Mouse (Mus musculus) limb, embryonic 10.5 days (tissue): ENCODE data around the gene Lipe. TPM values are rescaled to one million over a fixed set of nuclear protein-coding genes. Genes with fewer than 3 reads are reported as not detected.
A peak's percentile ranks its signal among the peaks of the same experiment; 100 is the strongest.

Experiments used
- DNase-seq: peaks from one replicate; pipeline ENCODE4 v3.0.0-alpha.2; 2017; ENCODE audit warnings: low spot score
- H3K27ac ChIP-seq: fragments of 300-500 bp; sonication (generic); 2 replicates; pipeline ENCODE4 v1.5.1; 2016; ENCODE audit warnings: mild to moderate bottlenecking
- H3K27me3 ChIP-seq: fragments of 300-500 bp; sonication (generic); 2 replicates; pipeline ENCODE4 v1.6.1; 2016; ENCODE audit warnings: low read depth, mild to moderate bottlenecking; ENCODE audit not compliant: poor library complexity, severe bottlenecking
- H3K36me3 ChIP-seq: fragments of 300-500 bp; sonication (generic); 2 replicates; pipeline ENCODE4 v1.6.1; 2016; ENCODE audit warnings: mild to moderate bottlenecking, moderate library complexity
- H3K4me1 ChIP-seq: fragments of 300-500 bp; sonication (generic); 2 replicates; pipeline ENCODE4 v1.6.1; 2016
- H3K4me3 ChIP-seq: fragments of 300-500 bp; sonication (generic); 2 replicates; pipeline ENCODE4 v1.5.1; 2016; ENCODE audit warnings: mild to moderate bottlenecking, moderate library complexity
- H3K9me3 ChIP-seq: fragments of 300-500 bp; sonication (generic); replicated peaks from 2 replicates; pipeline ENCODE4 v1.6.1; 2016; ENCODE audit warnings: mild to moderate bottlenecking
- WGBS: fragments of 180-500 bp; shearing (Covaris S2); methylation state at CpG from one replicate; pipeline ENCODE4 v1.1.7; 2016; 5-methylcytosine and 5-hydroxymethylcytosine counted together
- polyA plus RNA-seq: library from polyadenylated mRNA; unstranded; fragments of >200 nt; fragmentation: Nextera tagmentation; extraction: Ambion mirVana; gene quantifications from 2 replicates; pipeline ENCODE4 v1.2.1, GENCODE M21; 2016

Gene Lipe
- polyA plus RNA-seq: 8.4 and 8.9 TPM in 2 replicates

DNA sequence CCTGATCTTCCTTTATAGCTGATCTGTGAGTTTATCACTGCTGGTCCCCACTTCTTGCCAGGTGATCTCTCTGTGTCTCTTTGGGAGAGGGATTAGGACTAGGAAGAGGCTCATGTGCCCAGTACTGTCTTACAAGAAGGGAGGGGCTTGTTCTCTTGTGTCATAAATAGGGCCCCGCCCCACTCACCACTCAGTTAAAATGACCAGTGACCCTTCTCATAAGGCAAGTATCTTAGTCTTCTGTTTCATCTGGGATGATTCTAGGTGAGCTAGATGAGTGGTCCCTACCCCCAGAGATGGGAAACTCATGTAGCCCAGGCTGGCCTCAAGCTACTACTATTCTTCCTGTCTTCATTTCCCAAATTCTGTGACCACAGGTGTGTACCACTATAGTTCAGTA lies at the start of gene Lipe:
TSS of gene Lipe (minus strand) at position 101 of the 400 bp plus-strand sequence.
- Histone ChIP-seq H3K27ac (peak within 1 kb of the TSS; percentile 31; the same call in 1 of the 2 replicates), H3K4me1 (peaks cover 69% of the 10 kb centered on the region), H3K9me3 (no peaks in the 10 kb centered on the region), H3K27me3 (0 out of 2 replicates have a peak, but pooled peaks cover 8% of the 10 kb centered on the region), H3K36me3 (no peaks in the 10 kb centered on the region), H3K4me3 (no peak within 1 kb of the TSS)
- DNase-seq: no peak
- WGBS: 92% methylated on average over 1 of the region's 1 CpGs

DNA sequence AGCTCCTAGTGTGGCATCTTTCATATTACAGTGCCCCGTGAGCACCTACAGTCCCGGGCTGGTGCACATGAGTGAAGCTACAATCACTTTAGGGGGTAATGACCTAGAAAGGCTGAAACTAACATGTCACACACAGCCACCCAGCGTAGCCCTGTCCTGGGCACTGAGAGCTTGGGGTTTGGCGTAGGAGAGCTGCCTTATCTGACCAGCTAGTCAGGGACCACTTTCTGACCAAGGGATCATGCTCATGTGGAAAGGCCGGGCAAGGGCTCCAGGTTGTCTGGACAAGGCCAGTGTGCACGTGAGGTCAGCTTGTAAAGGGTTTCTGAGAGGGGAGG lies 42.3 kb upstream of the Lipe start:
- 91% methylated on average over 6 of the region's 6 CpGs for WGBS

DNA sequence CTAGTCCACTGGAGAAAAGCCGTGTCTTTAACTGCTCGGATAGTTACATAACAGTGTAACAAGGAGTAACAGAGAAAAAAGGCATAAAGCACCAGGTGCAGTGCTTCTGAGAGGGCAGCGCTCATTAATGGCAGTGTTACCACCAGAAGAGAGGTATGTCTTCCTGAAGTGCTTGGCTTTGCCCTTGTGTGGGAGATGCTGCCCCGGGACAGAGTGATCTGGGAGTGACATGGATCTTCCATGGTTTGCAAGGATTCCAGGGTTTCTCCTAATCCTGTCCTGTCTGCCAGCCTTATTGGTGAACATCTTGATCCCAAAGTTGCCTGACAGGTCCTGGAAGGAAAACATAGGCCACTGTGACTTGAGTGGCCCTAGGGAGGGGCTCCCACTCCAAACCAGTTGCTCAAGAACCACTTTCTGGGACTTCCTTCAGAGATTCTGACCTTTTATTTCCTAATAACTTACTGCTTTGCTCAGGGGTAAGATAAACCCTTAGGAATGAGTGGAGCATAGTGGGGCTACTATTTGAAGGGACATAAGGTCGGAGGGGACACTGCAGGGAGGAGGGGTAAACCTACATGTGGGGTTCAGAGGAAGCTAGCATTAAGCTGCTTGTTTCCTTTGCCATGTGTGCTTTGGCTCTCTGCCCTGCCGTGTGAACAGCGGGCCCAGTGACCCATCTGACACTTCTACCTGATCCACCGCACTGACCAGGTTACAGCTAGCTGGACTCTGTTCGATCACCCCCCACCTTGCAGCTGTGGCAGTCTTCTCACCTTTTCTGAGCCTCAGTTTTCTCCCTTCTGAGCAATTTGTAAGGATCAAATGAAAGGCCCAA lies 41.7 kb upstream of the Lipe start:
- no peak overlapping the region for H3K27ac ChIP-seq
- H3K4me1 ChIP-seq: no peaks in the 10 kb centered on the region
- no peaks in the 10 kb centered on the region for H3K36me3 ChIP-seq
- WGBS: 88% methylated on average over 9 of the region's 9 CpGs
- H3K9me3 ChIP-seq: no peaks in the 10 kb centered on the region
- DNase-seq: no peak
- H3K4me3 ChIP-seq: no peak overlapping the region
- H3K27me3 ChIP-seq: no peaks in the 10 kb centered on the region

More for the DNA sequence above, 42.3 kb upstream of the Lipe start:
- Histone ChIP-seq H3K36me3 (no peaks in the 10 kb centered on the region), H3K4me1 (no peaks in the 10 kb centered on the region), H3K9me3 (no peaks in the 10 kb centered on the region), H3K4me3 (no peak overlapping the region), H3K27ac (no peak overlapping the region), H3K27me3 (no peaks in the 10 kb centered on the region)
- DNase-seq: no peak

DNA sequence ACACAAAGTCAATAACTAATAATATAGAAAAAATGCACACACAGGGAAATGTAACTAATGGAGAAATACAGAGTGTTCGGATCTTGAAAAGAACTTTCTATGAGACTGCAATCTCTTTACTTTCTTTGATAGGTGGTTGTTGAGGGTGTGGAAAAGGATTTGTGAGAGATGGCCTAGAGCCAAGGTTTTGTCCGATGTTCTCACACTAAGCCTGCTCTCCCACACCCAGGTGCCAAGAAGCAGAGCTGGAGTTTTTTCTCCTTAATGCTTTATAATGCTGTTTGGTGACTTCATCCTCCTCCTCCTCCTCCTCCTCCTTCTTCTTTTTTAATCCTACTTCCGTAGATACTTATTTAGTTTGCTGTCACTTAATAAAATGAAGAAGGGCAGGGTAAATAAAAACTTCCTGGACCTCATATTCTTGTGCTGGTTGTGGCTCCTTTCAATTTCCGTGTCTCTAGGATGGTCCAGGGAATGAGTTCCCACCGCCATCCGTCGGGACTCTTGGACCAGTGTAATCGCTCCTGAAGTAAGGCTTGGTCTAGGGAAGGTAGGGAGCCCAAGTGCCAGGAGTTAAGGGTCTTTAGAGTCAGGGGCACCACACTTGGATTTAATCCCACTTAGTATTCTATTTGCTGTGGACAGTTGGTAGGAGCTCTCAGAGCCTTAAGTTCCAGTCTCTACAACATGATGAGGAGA lies 40.8 kb upstream of the Lipe start:
- 90% methylated on average over 8 of the region's 8 CpGs for WGBS
- H3K27me3 ChIP-seq: no peaks in the 10 kb centered on the region
- no peak overlapping the region for H3K4me3 ChIP-seq
- no peaks in the 10 kb centered on the region for H3K36me3 ChIP-seq
- no peak for DNase-seq
- no peaks in the 10 kb centered on the region for H3K9me3 ChIP-seq
- no peak overlapping the region for H3K27ac ChIP-seq
- H3K4me1 ChIP-seq: 0 out of 2 replicates have a peak, but pooled peaks cover 2% of the 10 kb centered on the region

DNA sequence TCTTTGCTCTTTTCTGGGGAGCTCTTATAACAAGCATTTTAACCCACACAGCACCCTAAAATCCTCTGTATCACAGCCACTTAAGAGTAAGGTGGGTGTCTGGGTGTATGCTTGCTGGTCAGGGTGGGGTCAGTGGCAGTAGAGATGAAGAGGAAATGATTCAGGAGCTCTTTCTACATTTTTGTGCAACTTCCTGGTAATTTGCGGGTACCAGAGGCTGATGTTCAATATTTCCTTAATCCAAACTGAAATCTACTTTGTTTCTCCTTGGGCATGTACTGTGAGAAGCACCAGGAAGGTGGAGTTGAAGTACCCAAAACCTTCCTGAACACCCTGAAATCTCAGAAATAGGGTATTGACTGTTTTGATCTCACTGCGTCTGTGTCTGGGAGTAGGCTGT lies 38.2 kb upstream of the Lipe start:
- Histone ChIP-seq H3K4me1 (peaks cover 11% of the 10 kb centered on the region; the same call in 1 of the 2 replicates), H3K4me3 (no peak overlapping the region), H3K36me3 (no peaks in the 10 kb centered on the region), H3K27ac (no peak overlapping the region), H3K27me3 (no peaks in the 10 kb centered on the region), H3K9me3 (no peaks in the 10 kb centered on the region)
- DNase-seq: no peak
- WGBS: 96% methylated on average over 2 of the region's 2 CpGs

DNA sequence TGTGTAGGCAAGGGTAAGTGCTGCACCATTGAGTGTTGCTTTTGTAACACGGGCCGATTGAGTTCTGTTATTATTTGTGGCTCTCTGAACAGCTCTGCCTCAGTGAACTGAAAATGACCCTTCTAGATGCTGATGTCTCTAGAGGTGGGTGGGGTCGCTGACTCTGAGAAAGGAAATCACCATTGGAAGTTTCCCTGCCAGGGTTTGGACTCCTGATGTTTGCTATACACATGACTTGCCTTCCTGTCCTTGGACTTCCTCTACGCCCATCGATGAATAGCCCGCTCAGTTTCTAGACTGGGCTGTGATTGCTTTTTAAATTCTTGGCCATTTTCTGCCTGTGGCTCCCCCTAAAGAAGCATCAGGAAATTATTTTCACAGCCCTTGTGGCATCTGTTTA lies 37.7 kb upstream of the Lipe start:
- 89% methylated on average over 6 of the region's 6 CpGs for WGBS
- Histone ChIP-seq H3K9me3 (no peaks in the 10 kb centered on the region), H3K27ac (no peak overlapping the region), H3K4me3 (no peak overlapping the region), H3K4me1 (peaks cover 11% of the 10 kb centered on the region; the same call in 1 of the 2 replicates), H3K27me3 (no peaks in the 10 kb centered on the region), H3K36me3 (no peaks in the 10 kb centered on the region)
- no peak for DNase-seq

DNA sequence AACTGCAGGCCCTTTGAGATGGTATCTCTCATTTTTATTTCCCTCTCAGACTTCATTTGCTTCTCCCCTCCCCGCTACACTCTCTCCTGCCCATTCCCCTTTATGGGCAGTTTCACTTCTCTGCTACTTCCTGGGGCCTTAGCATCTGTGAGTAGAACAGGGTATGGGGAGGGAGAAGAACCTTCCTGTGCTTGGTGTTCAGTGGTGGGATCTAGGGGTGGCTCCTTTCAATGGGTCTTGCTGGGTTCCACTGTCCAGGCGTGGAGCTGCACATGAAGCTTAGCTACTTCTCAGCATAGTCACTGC lies 37.0 kb upstream of the Lipe start:
- DNase-seq: no peak
- peaks cover 11% of the 10 kb centered on the region; the same call in 1 of the 2 replicates for H3K4me1 ChIP-seq
- H3K27ac ChIP-seq: no peak overlapping the region
- no peaks in the 10 kb centered on the region for H3K9me3 ChIP-seq
- H3K27me3 ChIP-seq: no peaks in the 10 kb centered on the region
- H3K4me3 ChIP-seq: no peak overlapping the region
- 82% methylated on average over 2 of the region's 2 CpGs for whole genome bisulfite sequencing
- no peaks in the 10 kb centered on the region for H3K36me3 ChIP-seq

DNA sequence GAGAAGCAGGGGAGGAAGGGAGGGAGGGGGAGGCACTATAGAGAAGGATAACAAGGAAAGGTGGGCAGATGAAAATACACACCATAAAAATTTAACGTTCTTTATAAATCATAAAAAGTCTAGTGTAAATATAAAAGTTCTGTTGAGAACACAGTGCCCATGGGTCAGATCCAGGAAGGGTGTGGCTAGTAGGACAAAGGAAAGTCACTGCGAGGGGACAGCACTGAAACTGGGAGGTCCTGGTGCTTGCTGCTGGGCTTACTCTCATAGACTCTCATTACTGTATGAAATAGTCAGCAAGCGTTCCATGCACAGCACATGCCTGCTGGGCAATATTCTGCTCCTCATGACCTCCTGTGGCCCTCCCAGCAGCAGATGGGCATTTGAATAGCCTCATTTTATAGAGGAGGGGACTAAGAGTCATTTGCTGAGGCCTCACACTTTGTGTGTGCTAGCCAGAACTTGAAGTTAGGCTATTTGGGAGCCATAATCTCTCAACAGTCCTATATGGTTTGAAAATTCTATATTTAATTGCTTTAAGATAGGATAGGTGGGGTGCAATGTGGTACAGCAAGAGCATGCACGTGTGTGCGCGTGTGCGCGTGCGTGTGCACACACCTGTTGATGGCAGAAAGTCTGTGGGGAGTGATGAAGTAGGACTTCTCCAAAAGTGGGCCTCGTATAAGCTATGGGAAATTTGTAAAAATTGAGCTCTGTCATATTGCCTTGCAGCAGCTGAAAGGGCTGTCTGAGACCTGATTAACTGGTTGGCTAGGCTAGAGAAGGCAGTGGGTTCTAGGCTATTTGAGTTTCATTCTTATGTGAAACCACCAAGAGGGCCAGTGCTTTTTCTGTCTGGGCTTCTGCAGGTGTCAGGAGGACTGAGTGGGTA lies 36.4 kb upstream of the Lipe start:
- 92% methylated on average over 10 of the region's 10 CpGs for WGBS
- Histone ChIP-seq H3K4me1 (peaks cover 11% of the 10 kb centered on the region; the same call in 1 of the 2 replicates), H3K9me3 (no peaks in the 10 kb centered on the region), H3K27ac (no peak overlapping the region), H3K4me3 (no peak overlapping the region), H3K27me3 (no peaks in the 10 kb centered on the region), H3K36me3 (no peaks in the 10 kb centered on the region)
- DNase-seq: no peak

DNA sequence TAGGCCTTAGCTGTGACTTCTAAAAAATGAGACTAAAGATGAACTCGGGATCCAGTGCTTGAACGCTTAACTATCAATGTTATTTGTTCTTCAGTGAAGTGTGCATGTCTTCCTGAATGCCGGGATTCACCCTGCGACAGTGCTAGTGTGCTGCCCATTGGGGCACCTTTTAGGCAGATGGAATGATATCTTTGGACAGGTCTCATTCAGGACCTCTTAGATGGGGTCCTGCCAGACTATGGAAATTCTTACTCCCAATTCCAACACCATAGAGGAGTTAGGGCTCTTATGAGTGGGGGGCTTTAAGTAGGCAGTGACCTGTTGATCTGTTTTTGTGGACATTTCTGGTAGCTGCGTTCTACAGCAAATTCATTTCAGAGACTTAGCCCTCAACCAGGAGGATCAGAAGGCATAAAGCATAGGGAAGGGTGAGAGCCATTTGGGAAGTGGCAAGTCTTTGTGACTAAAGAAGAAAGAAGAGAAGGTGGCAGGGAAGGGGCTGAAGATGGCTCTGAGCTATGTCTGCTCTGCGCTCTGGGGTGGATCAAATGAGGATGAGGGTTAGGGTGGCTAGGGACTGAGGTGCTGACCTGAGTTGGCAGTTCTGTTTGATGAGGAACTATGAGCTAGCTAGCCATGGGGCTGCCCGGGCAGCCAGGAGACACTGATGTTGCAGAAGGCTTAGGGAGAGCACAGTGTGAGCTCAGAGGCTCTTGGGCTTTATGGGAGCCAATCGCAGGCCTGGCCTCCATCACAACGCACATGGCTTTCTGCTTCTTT lies 35.5 kb upstream of the Lipe start:
- no peaks in the 10 kb centered on the region for H3K27me3 ChIP-seq
- H3K4me3 ChIP-seq: no peak overlapping the region
- no peak for DNase-seq
- no peak overlapping the region for H3K27ac ChIP-seq
- 93% methylated on average over 9 of the region's 9 CpGs for WGBS
- H3K36me3 ChIP-seq: no peaks in the 10 kb centered on the region
- no peaks in the 10 kb centered on the region for H3K9me3 ChIP-seq
- H3K4me1 ChIP-seq: peaks cover 11% of the 10 kb centered on the region; the same call in 1 of the 2 replicates

DNA sequence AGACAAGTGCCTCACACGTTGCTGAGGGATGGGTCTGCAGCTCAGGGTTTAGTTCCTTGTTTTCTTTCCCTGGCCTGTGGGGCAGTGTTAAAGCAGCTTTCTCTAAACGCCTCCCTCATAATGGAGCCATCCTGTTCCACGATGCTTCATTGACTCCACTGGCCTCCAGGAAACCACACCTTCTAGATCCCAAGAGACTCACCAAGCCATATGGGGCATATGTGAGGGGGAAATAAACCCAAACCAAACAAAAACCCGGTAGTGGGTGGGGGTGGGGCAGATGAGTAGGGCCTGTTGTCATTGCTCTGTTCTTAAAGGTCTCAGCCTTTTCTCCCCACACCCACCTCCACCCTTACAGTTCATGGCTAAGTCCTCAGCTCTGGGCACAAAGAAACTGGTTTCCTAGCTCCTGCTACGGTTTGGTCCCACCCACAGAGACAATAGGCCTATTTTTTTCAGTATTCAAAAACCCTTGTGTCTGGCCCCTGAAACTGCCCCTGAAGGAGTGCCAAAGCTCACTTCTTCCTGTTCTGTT lies 34.6 kb upstream of the Lipe start:
- DNase-seq: no peak
- Histone ChIP-seq H3K4me1 (peaks cover 11% of the 10 kb centered on the region; the same call in 1 of the 2 replicates), H3K4me3 (no peak overlapping the region), H3K9me3 (no peaks in the 10 kb centered on the region), H3K36me3 (no peaks in the 10 kb centered on the region), H3K27me3 (no peaks in the 10 kb centered on the region), H3K27ac (peak overlapping the region; percentile 50; the same call in 1 of the 2 replicates)
- 22% methylated on average over 5 of the region's 5 CpGs for WGBS

DNA sequence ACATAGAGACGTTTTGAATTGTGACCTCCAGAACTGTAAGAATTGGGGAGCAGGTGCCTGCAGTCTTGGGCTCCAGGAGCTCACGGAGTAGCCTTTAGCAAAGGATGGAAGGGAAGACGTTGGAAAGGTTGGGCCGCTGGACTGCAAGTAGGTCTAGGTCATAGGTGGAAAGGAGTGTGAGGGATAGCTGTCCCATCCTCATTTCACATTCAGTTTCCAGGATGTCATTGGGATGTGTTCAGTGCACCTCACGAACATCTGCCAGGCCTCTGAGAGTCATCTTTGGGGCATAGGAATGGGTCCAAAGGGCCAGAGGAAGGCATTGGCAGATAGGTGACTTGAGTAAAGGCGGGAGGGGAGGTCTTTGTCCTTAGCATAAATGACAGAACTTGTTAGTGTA lies 33.9 kb upstream of the Lipe start:
- peaks cover 11% of the 10 kb centered on the region; the same call in 1 of the 2 replicates for H3K4me1 ChIP-seq
- 86% methylated on average over 6 of the region's 6 CpGs for WGBS
- DNase-seq: no peak
- no peaks in the 10 kb centered on the region for H3K27me3 ChIP-seq
- no peaks in the 10 kb centered on the region for H3K36me3 ChIP-seq
- no peak overlapping the region for H3K27ac ChIP-seq
- H3K9me3 ChIP-seq: no peaks in the 10 kb centered on the region
- no peak overlapping the region for H3K4me3 ChIP-seq
